ENCODE assay signal across 9 mouse cellular contexts in genomic region chr2:31917636-31918035, GRCm38 (mm10). TPM values are rescaled to one million over a fixed set of nuclear protein-coding genes. Genes with fewer than 3 reads are reported as not detected.
DNase-seq lines count a peak whose midpoint lies in the region; TF ChIP-seq lines count a peak whose summit lies in the region.
"Had no signal": no experiment of that assay in that cellular context is flagged by ENCODE, and none has a peak within 500 bp of the region (broad histone marks: within the 10 kb centered on the region; RNA-seq: fewer than 3 reads in every experiment).

No protein-coding gene starts in this region.

- peak; percentile 70; the same call in 1 of the 2 replicates for TF ChIP-seq CTCF in lung, adult 2 months (IDR thresholded peaks at IDR 0.05; ENCODE audit: insufficient read depth, low read length)

- DNase-seq in adrenal gland, adult (ENCODE audit: inconsistent age in 2 of 2, low spot score in 1 of 2), result peak; percentile 55 to 81
- no peak for DNase-seq in adrenal gland, postnatal 4 days (ENCODE audit: low spot score in 2 of 2)
- DNase-seq in lung, adult 2 months, result peak; percentile 25
- DNase-seq in lung, adult 18-20 months, result no peak
- DNase-seq in adrenal gland, postnatal 25 days, result peak; percentile 54
- peak; percentile 35 to 57 for DNase-seq in heart, postnatal 14 days
- DNase-seq in lung, postnatal 4 days, result peak; percentile 49
- no peak for DNase-seq in c-Kit-positive CD71-positive TER-119-positive erythroid progenitor cells, embryonic 14.5 days (ENCODE audit: low spot score)

- intact Hi-C loops in heart, postnatal 14 days (cut with DNase I), result loop anchor here (2.0 to 5.0 kb wide), 2 partner anchors 100 to 217 kb away; no protein-coding TSS in a partner anchor

- WGBS in lung, adult 2 months, result 24% methylated on average over 4 of the region's 4 CpGs

- H3K4me1 ChIP-seq in lung, adult 2 months (ENCODE audit: control insufficient read depth, insufficient read depth, low read length), result no peaks in the 10 kb centered on the region

- no peak for TF ChIP-seq POLR2A in lung, adult 2 months (IDR thresholded peaks at IDR 0.05; ENCODE audit: borderline replicate concordance, extremely low read depth, low read depth, low read length)

- H3K4me3 ChIP-seq in lung, adult 2 months (replicated peaks; ENCODE audit: extremely low read depth, low read depth, low read length), result no peak overlapping the region
- H3K4me3 ChIP-seq: midbrain, embryonic 12.5 days had no signal

RNA-seq across cellular contexts. Expression of gene Lamc3, which starts 30.5 kb away (rescaled TPM):
- 10 to 100 TPM; 18.7 to 19.6 TPM for total RNA-seq in adrenal gland, postnatal 4 days (2021)
- polyA plus RNA-seq in lung, adult 2 months (2012; rRNA removed), result 18.8 and 25.1 TPM in 2 replicates
- total RNA-seq in adrenal gland, postnatal 25 days (2021), result 12.8 and 15.9 TPM in 2 replicates
- total RNA-seq in heart, postnatal 14 days (2021), result 1 to 10 TPM in 1 of 2 experiments, under 1 TPM in 1; 0.85 to 1.3 TPM

RNA-seq across cellular contexts. Expression of gene Aif1l, which starts 32.3 kb away (rescaled TPM):
- total RNA-seq in adrenal gland, postnatal 4 days (2021), result 10 to 100 TPM; 31.2 to 49.5 TPM
- polyA plus RNA-seq in lung, adult 2 months (2012; rRNA removed), result 3.5 and 9.0 TPM in 2 replicates
- total RNA-seq in adrenal gland, postnatal 25 days (2021), result 7.1 and 11.0 TPM in 2 replicates
- total RNA-seq in heart, postnatal 14 days (2021), result 1 to 10 TPM; 3.8 to 5.3 TPM

RNA-seq across cellular contexts. Expression of gene Nup214, which starts 56.6 kb away (rescaled TPM):
- 10 to 100 TPM; 71.1 to 86.6 TPM for total RNA-seq in adrenal gland, postnatal 4 days (2021)
- polyA plus RNA-seq in lung, adult 2 months (2012; rRNA removed), result 31.6 and 35.1 TPM in 2 replicates
- 73.5 and 77.2 TPM in 2 replicates for total RNA-seq in adrenal gland, postnatal 25 days (2021)
- 10 to 100 TPM; 37.0 to 38.1 TPM for total RNA-seq in heart, postnatal 14 days (2021)

Comparison
In these comparisons a context has a peak if more than half of its experiments do, and no peak if none do; other contexts are left out.
1. DNase-seq: peak in adrenal gland, adult (2 of 2), lung, adult 2 months (single experiment), adrenal gland, postnatal 25 days (single experiment), heart, postnatal 14 days (2 of 2) and lung, postnatal 4 days (2 of 2); none in adrenal gland, postnatal 4 days (0 of 2), lung, adult 18-20 months (0 of 2) and c-Kit-positive CD71-positive TER-119-positive erythroid progenitor cells, embryonic 14.5 days (single experiment).